Mouse (Mus musculus) spleen, adult 2 months (tissue): ENCODE results near the gene Defa21. TPM values are rescaled to one million over a fixed set of nuclear protein-coding genes. Genes with fewer than 3 reads are reported as not detected.
"Not testable (repeated sequence)": the region's sequence is repeated elsewhere in the genome, so short reads cannot be mapped to it uniquely, and the experiment has no call there.

Experiments
- DNase-seq, 2 experiments: peaks; one replicate each; pipeline versions ENCODE4 v3.0.0 to v3.0.0-alpha.2; 2012 to 2021; ENCODE audit warnings: low spot score in 2 of 2, low read depth in 1 of 2
- H3K27ac ChIP-seq: fragments of 200-500 bp; 2 replicates; pipeline ENCODE4 v1.5.1; 2012; ENCODE audit warnings: low read length, inconsistent platforms; ENCODE audit not compliant: insufficient read depth
- H3K27me3 ChIP-seq: fragments of 200-500 bp; 2 replicates; pipeline ENCODE4 v1.6.1; 2012; ENCODE audit warnings: mild to moderate bottlenecking, moderate library complexity, low read length, inconsistent platforms; ENCODE audit not compliant: control insufficient read depth, insufficient read depth
- H3K36me3 ChIP-seq: fragments of 200-500 bp; 2 replicates; pipeline ENCODE4 v1.6.1; 2012; ENCODE audit warnings: mild to moderate bottlenecking, low read length, inconsistent platforms; ENCODE audit not compliant: control insufficient read depth, insufficient read depth
- H3K4me1 ChIP-seq: fragments of 200-500 bp; 2 replicates; pipeline ENCODE4 v1.6.1; 2011; ENCODE audit warnings: inconsistent platforms; ENCODE audit not compliant: control insufficient read depth, insufficient read depth, insufficient read length
- H3K4me3 ChIP-seq: fragments of 200-500 bp; 2 replicates; pipeline ENCODE4 v1.5.1; 2011; ENCODE audit warnings: mild to moderate bottlenecking, inconsistent platforms; ENCODE audit not compliant: insufficient read depth, insufficient read length; ENCODE audit errors: extremely low read depth
- WGBS: fragments of 180-500 bp; shearing (Covaris S2); methylation state at CpG from one replicate; pipeline ENCODE4 v1.1.7; 2018; 5-methylcytosine and 5-hydroxymethylcytosine counted together
- polyA plus RNA-seq: library from polyadenylated mRNA; depleted of rRNA; stranded (reverse); fragments of >200 nt; gene quantifications from 2 replicates; pipeline ENCODE4 v1.2.3, GENCODE M21; 2012; rRNA removed

Gene Defa21
- polyA plus RNA-seq, 1 experiment: not detected

GRCm38 (mm10) chr8:21064738-21065137 lies 39.4 kb downstream of the Defa21 start, which contains the start of gene Defa35:
Gene Defa35, plus strand, starts transcription at chr8:21065038.
- H3K27ac ChIP-seq, H3K27me3 ChIP-seq, H3K36me3 ChIP-seq, H3K4me3 ChIP-seq, DNase-seq, H3K4me1 ChIP-seq: not testable (repeated sequence)
- WGBS: 80% methylated on average over 1 of the region's 1 CpGs

Other genes starting within 250 kb of the Defa21 start
- not detected in 2 replicates for gene Defb33, start 132.9 kb upstream of the Defa21 start, polyA plus RNA-seq
- gene Gm15056, start 122.9 kb upstream of the Defa21 start, polyA plus RNA-seq: 0.48 and 0.96 TPM in 2 replicates
- not detected in 2 replicates for gene Gm6040, start 103.5 kb upstream of the Defa21 start, polyA plus RNA-seq
- not detected in 2 replicates for gene AY761185, start 80.8 kb upstream of the Defa21 start, polyA plus RNA-seq
- gene Defa23, start 29.5 kb downstream of the Defa21 start, polyA plus RNA-seq: not detected in 2 replicates
- not detected in 2 replicates for gene Defa35, start 39.5 kb downstream of the Defa21 start, polyA plus RNA-seq
- not detected in 2 replicates for gene Defa25, start 58.9 kb downstream of the Defa21 start, polyA plus RNA-seq
- gene Gm14851, start 70.5 kb downstream of the Defa21 start, polyA plus RNA-seq: not detected in 2 replicates
- gene Defa30, start 109.1 kb downstream of the Defa21 start, polyA plus RNA-seq: not detected in 2 replicates
- not detected in 2 replicates for gene Defa22, start 136.7 kb downstream of the Defa21 start, polyA plus RNA-seq
- gene Defa31, start 166.1 kb downstream of the Defa21 start, polyA plus RNA-seq: not detected in 2 replicates
- not detected in 2 replicates for gene Gm15293, start 176.0 kb downstream of the Defa21 start, polyA plus RNA-seq
- gene Gm15292, start 224.2 kb downstream of the Defa21 start, polyA plus RNA-seq: not detected in 2 replicates